Mouse (Mus musculus) forebrain, embryonic 10.5 days (tissue): Measurements from ENCODE around the gene Sbk2. TPM values are rescaled to one million over a fixed set of nuclear protein-coding genes. Genes with fewer than 3 reads are reported as not detected.

Experiments
- DNase-seq: peaks from one replicate; pipeline ENCODE4 v3.0.0-alpha.2; 2017; ENCODE audit warnings: low spot score; ENCODE audit errors: extremely low spot score
- H3K27ac ChIP-seq: fragments of 300-500 bp; sonication (generic); 2 replicates; pipeline ENCODE4 v1.5.1; 2016; ENCODE audit warnings: mild to moderate bottlenecking
- H3K27me3 ChIP-seq: fragments of 300-500 bp; sonication (generic); 2 replicates; pipeline ENCODE4 v1.6.1; 2016; ENCODE audit warnings: mild to moderate bottlenecking; ENCODE audit not compliant: poor library complexity, severe bottlenecking
- H3K36me3 ChIP-seq: fragments of 300-500 bp; sonication (generic); replicated peaks from 2 replicates; pipeline ENCODE4 v1.6.1; 2016; ENCODE audit warnings: mild to moderate bottlenecking, moderate library complexity
- H3K4me1 ChIP-seq: fragments of 300-500 bp; sonication (generic); 2 replicates; pipeline ENCODE4 v1.6.1; 2016
- H3K4me3 ChIP-seq: fragments of 300-500 bp; sonication (generic); 2 replicates; pipeline ENCODE4 v1.5.1; 2016; ENCODE audit warnings: mild to moderate bottlenecking, moderate library complexity
- H3K9me3 ChIP-seq: fragments of 300-500 bp; sonication (generic); 2 replicates; pipeline ENCODE4 v1.6.1; 2016; ENCODE audit warnings: mild to moderate bottlenecking, moderate library complexity
- WGBS: fragments of 180-500 bp; shearing (Covaris S2); methylation state at CpG from one replicate; pipeline ENCODE4 v1.1.7; 2016; 5-methylcytosine and 5-hydroxymethylcytosine counted together
- polyA plus RNA-seq: library from polyadenylated mRNA; unstranded; fragments of >200 nt; fragmentation: Nextera tagmentation; extraction: Ambion mirVana; gene quantifications from 2 replicates; pipeline ENCODE4 v1.2.1, GENCODE M21; 2016

The Sbk2 gene
- polyA plus RNA-seq, 1 experiment from 2014 or later: 0.11 TPM

- Histone ChIP-seq H3K27me3 (no peaks in the 10 kb centered on the region), H3K27ac (no peak overlapping the region), H3K9me3 (no peaks in the 10 kb centered on the region; the same call in 1 of the 2 replicates), H3K4me3 (no peak overlapping the region), H3K36me3 (peaks cover 47% of the 10 kb centered on the region), H3K4me1 (peaks cover 53% of the 10 kb centered on the region)
- 91% methylated on average over 2 of the region's 2 CpGs for WGBS
- DNase-seq: no peak
Observed at GRCm38 (mm10) chr7:4917494-4917893, 46.7 kb downstream of the Sbk2 start.

GRCm38 (mm10) chr7:4915669-4916416 is 48.4 kb downstream of the Sbk2 start:
- Histone ChIP-seq H3K27ac (peak overlapping the region; percentile 100), H3K4me1 (peaks cover 37% of the 10 kb centered on the region), H3K36me3 (peaks cover 37% of the 10 kb centered on the region), H3K27me3 (no peaks in the 10 kb centered on the region), H3K9me3 (no peaks in the 10 kb centered on the region; the same call in 1 of the 2 replicates), H3K4me3 (peak overlapping the region; percentile 79)
- 29% methylated on average over 14 of the region's 14 CpGs for WGBS
- DNase-seq: no peak

DNA sequence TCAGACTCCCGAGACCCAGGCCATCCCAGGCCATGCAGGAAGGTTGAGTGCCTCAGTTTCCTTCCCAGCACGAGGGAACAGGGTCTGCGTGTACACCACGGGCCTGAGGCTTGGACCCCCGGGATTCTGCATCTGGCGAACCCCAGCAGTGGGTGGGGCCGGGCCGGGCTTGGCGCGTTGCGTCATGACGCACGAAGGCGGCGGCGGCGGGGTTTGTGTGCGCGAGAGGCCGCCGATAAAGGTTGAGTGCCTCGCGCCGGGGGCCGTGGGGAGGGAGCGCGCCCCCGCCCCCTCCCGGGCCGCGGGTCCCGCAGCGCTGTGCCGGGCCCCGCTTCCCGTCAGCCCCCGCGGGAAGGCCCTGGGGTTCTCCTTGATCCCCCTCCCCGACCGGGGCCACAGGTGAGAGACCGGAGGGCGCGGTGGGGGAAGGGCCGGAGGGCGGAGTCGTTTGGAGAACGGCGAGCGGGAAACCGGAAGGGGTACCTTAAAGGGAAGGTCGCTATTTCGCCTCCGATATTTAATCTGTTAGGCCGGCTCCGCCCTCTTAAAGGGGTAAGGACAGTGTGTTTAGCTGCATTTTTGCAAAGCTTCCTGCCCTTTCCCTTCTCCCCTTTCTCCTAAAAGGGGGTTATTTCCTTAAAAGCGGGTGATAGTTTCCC is 49.1 kb downstream of the Sbk2 start, which contains the start of gene Zfp628:
Zfp628 (plus strand) TSS at position 211 of the 659 bp plus-strand sequence.
- H3K27me3 ChIP-seq: no peaks in the 10 kb centered on the region; the same call in 1 of the 2 replicates
- no peaks in the 10 kb centered on the region; the same call in 1 of the 2 replicates for H3K9me3 ChIP-seq
- WGBS: under 1% methylated on average over 56 of the region's 56 CpGs
- peak; percentile 93 for DNase-seq
- H3K27ac ChIP-seq: peak within 1 kb of the TSS; percentile 100
- peaks cover 30% of the 10 kb centered on the region for H3K4me1 ChIP-seq
- H3K4me3 ChIP-seq: peak within 1 kb of the TSS; percentile 79
- H3K36me3 ChIP-seq: peaks cover 30% of the 10 kb centered on the region

- Histone ChIP-seq H3K9me3 (no peaks in the 10 kb centered on the region), H3K27me3 (peaks cover 12% of the 10 kb centered on the region), H3K4me1 (peaks cover 29% of the 10 kb centered on the region), H3K27ac (no peak overlapping the region), H3K4me3 (no peak overlapping the region), H3K36me3 (peaks cover 1% of the 10 kb centered on the region)
- WGBS: 71% methylated on average over 5 of the region's 5 CpGs
- DNase-seq: no peak
Observed at GRCm38 (mm10) chr7:4912248-4912647, 52.0 kb downstream of the Sbk2 start.

DNA sequence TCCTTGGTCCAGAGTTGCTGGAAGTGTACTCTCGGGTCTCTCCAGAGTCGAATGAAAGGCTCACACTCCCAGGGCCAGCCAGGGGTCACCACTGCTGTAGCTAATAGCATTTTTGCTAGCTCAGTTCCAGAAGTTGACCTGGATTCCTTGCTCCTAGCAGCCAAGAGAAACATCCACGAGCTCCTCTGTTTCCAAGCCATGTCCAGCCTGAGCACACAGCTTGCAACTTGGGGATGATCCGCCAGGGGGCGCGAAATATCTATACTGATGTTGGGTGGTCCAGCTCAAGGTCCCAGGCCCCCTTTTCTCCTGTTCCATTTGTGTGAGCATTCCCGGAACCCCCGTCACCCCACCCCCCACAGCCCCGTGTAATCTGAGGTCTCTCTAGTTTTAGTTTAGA is 52.6 kb downstream of the Sbk2 start:
- Histone ChIP-seq H3K4me1 (peaks cover 30% of the 10 kb centered on the region), H3K36me3 (no peaks in the 10 kb centered on the region), H3K9me3 (no peaks in the 10 kb centered on the region), H3K27ac (no peak overlapping the region), H3K27me3 (peaks cover 18% of the 10 kb centered on the region), H3K4me3 (no peak overlapping the region)
- peak; percentile 68 for DNase-seq
- WGBS: 39% methylated on average over 9 of the region's 9 CpGs

GRCm38 (mm10) chr7:4906466-4906950 is 57.7 kb downstream of the Sbk2 start, which contains the start of gene Gm36210:
TSS of gene Gm36210 (minus strand) at chr7:4906516.
- Histone ChIP-seq H3K27ac (peak within 1 kb of the TSS; percentile 74), H3K36me3 (no peaks in the 10 kb centered on the region), H3K27me3 (peaks cover 18% of the 10 kb centered on the region), H3K4me1 (peaks cover 20% of the 10 kb centered on the region), H3K9me3 (peaks cover 3% of the 10 kb centered on the region; the same call in 1 of the 2 replicates), H3K4me3 (peak within 1 kb of the TSS; percentile 16; the same call in 1 of the 2 replicates)
- 33% methylated on average over 10 of the region's 10 CpGs for WGBS
- DNase-seq: no peak

- Histone ChIP-seq H3K4me3 (no peak overlapping the region), H3K4me1 (peaks cover 38% of the 10 kb centered on the region), H3K27ac (no peak overlapping the region), H3K9me3 (peaks cover 9% of the 10 kb centered on the region), H3K27me3 (peaks cover 44% of the 10 kb centered on the region), H3K36me3 (no peaks in the 10 kb centered on the region)
- no peak for DNase-seq
- WGBS: 82% methylated on average over 9 of the region's 9 CpGs
Observed at GRCm38 (mm10) chr7:4902404-4902803, 61.8 kb downstream of the Sbk2 start.

GRCm38 (mm10) chr7:4901171-4901570 is 63.0 kb downstream of the Sbk2 start:
- H3K27ac ChIP-seq: no peak overlapping the region
- H3K27me3 ChIP-seq: peaks cover 37% of the 10 kb centered on the region
- peak overlapping the region; percentile 39; the same call in 1 of the 2 replicates for H3K4me3 ChIP-seq
- WGBS: 43% methylated on average over 8 of the region's 8 CpGs
- DNase-seq: no peak
- peaks cover 9% of the 10 kb centered on the region for H3K9me3 ChIP-seq
- no peaks in the 10 kb centered on the region for H3K36me3 ChIP-seq
- H3K4me1 ChIP-seq: peaks cover 25% of the 10 kb centered on the region

- H3K9me3 ChIP-seq: peaks cover 9% of the 10 kb centered on the region
- no peak for DNase-seq
- WGBS: 17% methylated on average over 11 of the region's 11 CpGs
Observed at GRCm38 (mm10) chr7:4900523-4900851, 63.7 kb downstream of the Sbk2 start.

GRCm38 (mm10) chr7:4899649-4900522 is 64.3 kb downstream of the Sbk2 start:
- DNase-seq: no peak
- Histone ChIP-seq H3K27ac (peak overlapping the region; percentile 21; the same call in 1 of the 2 replicates), H3K4me3 (peak overlapping the region; percentile 39), H3K36me3 (no peaks in the 10 kb centered on the region), H3K27me3 (peaks cover 37% of the 10 kb centered on the region), H3K9me3 (peaks cover 9% of the 10 kb centered on the region), H3K4me1 (peaks cover 23% of the 10 kb centered on the region)
- 9% methylated on average over 19 of the region's 19 CpGs for WGBS

More at GRCm38 (mm10) chr7:4900523-4900851, 63.7 kb downstream of the Sbk2 start:
- Histone ChIP-seq H3K27me3 (peaks cover 37% of the 10 kb centered on the region), H3K4me3 (peak overlapping the region; percentile 39), H3K27ac (no peak overlapping the region), H3K36me3 (no peaks in the 10 kb centered on the region), H3K4me1 (peaks cover 23% of the 10 kb centered on the region)

- H3K27ac ChIP-seq: peak overlapping the region; percentile 21; the same call in 1 of the 2 replicates
- no peak for DNase-seq
- no peaks in the 10 kb centered on the region for H3K36me3 ChIP-seq
- peaks cover 6% of the 10 kb centered on the region for H3K9me3 ChIP-seq
- WGBS: 23% methylated on average over 18 of the region's 18 CpGs
- H3K4me3 ChIP-seq: peak overlapping the region; percentile 39
- H3K27me3 ChIP-seq: peaks cover 37% of the 10 kb centered on the region
- peaks cover 23% of the 10 kb centered on the region for H3K4me1 ChIP-seq
Observed at GRCm38 (mm10) chr7:4898851-4899648, 65.2 kb downstream of the Sbk2 start.
